Mouse (Mus musculus): Measurements from ENCODE around the gene Fbxl12. TPM values are rescaled to one million over a fixed set of nuclear protein-coding genes. Genes with fewer than 3 reads are reported as not detected.

The Fbxl12 gene
- polyA plus RNA-seq, 1 experiment from 2014 or later: 17.8 TPM

- Histone ChIP-seq H3K4me2 (ENCODE audit: low read depth, low read length) (no peak overlapping the region), H3K36me3 (ENCODE audit: control insufficient read depth, insufficient read depth, low read length) (no peaks in the 10 kb centered on the region), H3K4me1 (ENCODE audit: control insufficient read depth, insufficient read depth, low read length) (no peaks in the 10 kb centered on the region), H3K9ac (ENCODE audit: low read length) (no peak overlapping the region), H3K4me3 (replicated peaks; ENCODE audit: low read length) (no peak overlapping the region), H3K27me3 (ENCODE audit: control insufficient read depth, insufficient read depth, low read length) (no peaks in the 10 kb centered on the region), H3K27ac (ENCODE audit: low read length) (no peak overlapping the region), H3K9me3 (replicated peaks; ENCODE audit: control insufficient read depth, low read length) (no peaks in the 10 kb centered on the region)
- no peak for ATAC-seq (ENCODE audit: insufficient read depth, low FRiP score)
- 80% methylated on average over 9 of the region's 9 CpGs for WGBS
These were observed 35.9 kb upstream of the Fbxl12 start for GRCm38 (mm10) chr9:20680378-20680958.

- Histone ChIP-seq H3K36me3 (ENCODE audit: control insufficient read depth, insufficient read depth, low read length) (no peaks in the 10 kb centered on the region), H3K4me2 (ENCODE audit: low read depth, low read length) (no peak overlapping the region), H3K4me3 (replicated peaks; ENCODE audit: low read length) (no peak overlapping the region), H3K4me1 (ENCODE audit: control insufficient read depth, insufficient read depth, low read length) (no peaks in the 10 kb centered on the region), H3K9me3 (replicated peaks; ENCODE audit: control insufficient read depth, low read length) (no peaks in the 10 kb centered on the region), H3K27ac (ENCODE audit: low read length) (no peak overlapping the region), H3K27me3 (ENCODE audit: control insufficient read depth, insufficient read depth, low read length) (no peaks in the 10 kb centered on the region), H3K9ac (ENCODE audit: low read length) (no peak overlapping the region)
- WGBS: 86% methylated on average over 12 of the region's 12 CpGs
- no peak for ATAC-seq (ENCODE audit: insufficient read depth, low FRiP score)
These were observed 33.3 kb upstream of the Fbxl12 start for GRCm38 (mm10) chr9:20677892-20678291.

GRCm38 (mm10) chr9:20672047-20672446, 27.5 kb upstream of the Fbxl12 start:
- no peaks in the 10 kb centered on the region for H3K9me3 ChIP-seq (replicated peaks; ENCODE audit: control insufficient read depth, low read length)
- WGBS: 81% methylated on average over 16 of the region's 16 CpGs
- H3K36me3 ChIP-seq (ENCODE audit: control insufficient read depth, insufficient read depth, low read length): no peaks in the 10 kb centered on the region
- ATAC-seq (ENCODE audit: insufficient read depth, low FRiP score): no peak
- no peaks in the 10 kb centered on the region for H3K27me3 ChIP-seq (ENCODE audit: control insufficient read depth, insufficient read depth, low read length)
- H3K27ac ChIP-seq (ENCODE audit: low read length): no peak overlapping the region
- H3K4me3 ChIP-seq (replicated peaks; ENCODE audit: low read length): no peak overlapping the region
- no peak overlapping the region for H3K4me2 ChIP-seq (ENCODE audit: low read depth, low read length)
- no peak overlapping the region for H3K9ac ChIP-seq (ENCODE audit: low read length)
- H3K4me1 ChIP-seq (ENCODE audit: control insufficient read depth, insufficient read depth, low read length): no peaks in the 10 kb centered on the region

- H3K4me3 ChIP-seq (replicated peaks; ENCODE audit: low read length): no peak overlapping the region
- H3K9ac ChIP-seq (ENCODE audit: low read length): no peak overlapping the region
- no peaks in the 10 kb centered on the region for H3K4me1 ChIP-seq (ENCODE audit: control insufficient read depth, insufficient read depth, low read length)
- H3K9me3 ChIP-seq (replicated peaks; ENCODE audit: control insufficient read depth, low read length): no peaks in the 10 kb centered on the region
- H3K27me3 ChIP-seq (ENCODE audit: control insufficient read depth, insufficient read depth, low read length): no peaks in the 10 kb centered on the region
- H3K4me2 ChIP-seq (ENCODE audit: low read depth, low read length): no peak overlapping the region
- 90% methylated on average over 22 of the region's 22 CpGs for WGBS
- 0 out of 2 replicates have a peak, but pooled peaks have one; percentile 11 for ATAC-seq (ENCODE audit: insufficient read depth, low FRiP score)
- peaks cover 5% of the 10 kb centered on the region; the same call in 1 of the 2 replicates for H3K36me3 ChIP-seq (ENCODE audit: control insufficient read depth, insufficient read depth, low read length)
- no peak overlapping the region for H3K27ac ChIP-seq (ENCODE audit: low read length)
These were observed 23.5 kb upstream of the Fbxl12 start for GRCm38 (mm10) chr9:20668065-20668464.

GRCm38 (mm10) chr9:20666510-20667034, 22.0 kb upstream of the Fbxl12 start:
- no peaks in the 10 kb centered on the region for H3K9me3 ChIP-seq (replicated peaks; ENCODE audit: control insufficient read depth, low read length)
- ATAC-seq (ENCODE audit: insufficient read depth, low FRiP score): no peak
- H3K4me2 ChIP-seq (ENCODE audit: low read depth, low read length): no peak overlapping the region
- no peaks in the 10 kb centered on the region for H3K4me1 ChIP-seq (ENCODE audit: control insufficient read depth, insufficient read depth, low read length)
- peaks cover 17% of the 10 kb centered on the region for H3K36me3 ChIP-seq (ENCODE audit: control insufficient read depth, insufficient read depth, low read length)
- H3K9ac ChIP-seq (ENCODE audit: low read length): no peak overlapping the region
- 15% methylated on average over 7 of the region's 7 CpGs for WGBS
- H3K27ac ChIP-seq (ENCODE audit: low read length): no peak overlapping the region
- H3K27me3 ChIP-seq (ENCODE audit: control insufficient read depth, insufficient read depth, low read length): no peaks in the 10 kb centered on the region
- no peak overlapping the region for H3K4me3 ChIP-seq (replicated peaks; ENCODE audit: low read length)

GRCm38 (mm10) chr9:20665925-20666324, 21.4 kb upstream of the Fbxl12 start:
- ATAC-seq (ENCODE audit: insufficient read depth, low FRiP score): no peak
- Histone ChIP-seq H3K36me3 (ENCODE audit: control insufficient read depth, insufficient read depth, low read length) (peaks cover 21% of the 10 kb centered on the region), H3K27me3 (ENCODE audit: control insufficient read depth, insufficient read depth, low read length) (no peaks in the 10 kb centered on the region), H3K4me2 (ENCODE audit: low read depth, low read length) (no peak overlapping the region), H3K4me3 (replicated peaks; ENCODE audit: low read length) (no peak overlapping the region), H3K27ac (ENCODE audit: low read length) (no peak overlapping the region), H3K4me1 (ENCODE audit: control insufficient read depth, insufficient read depth, low read length) (no peaks in the 10 kb centered on the region), H3K9ac (ENCODE audit: low read length) (no peak overlapping the region), H3K9me3 (replicated peaks; ENCODE audit: control insufficient read depth, low read length) (no peaks in the 10 kb centered on the region)
- WGBS: 28% methylated on average over 8 of the region's 8 CpGs

GRCm38 (mm10) chr9:20664982-20665637, 20.5 kb upstream of the Fbxl12 start:
- H3K4me3 ChIP-seq (replicated peaks; ENCODE audit: low read length): no peak overlapping the region
- no peaks in the 10 kb centered on the region for H3K4me1 ChIP-seq (ENCODE audit: control insufficient read depth, insufficient read depth, low read length)
- 74% methylated on average over 5 of the region's 5 CpGs for WGBS
- no peaks in the 10 kb centered on the region for H3K27me3 ChIP-seq (ENCODE audit: control insufficient read depth, insufficient read depth, low read length)
- peaks cover 21% of the 10 kb centered on the region for H3K36me3 ChIP-seq (ENCODE audit: control insufficient read depth, insufficient read depth, low read length)
- no peak overlapping the region for H3K9ac ChIP-seq (ENCODE audit: low read length)
- ATAC-seq (ENCODE audit: insufficient read depth, low FRiP score): no peak
- H3K4me2 ChIP-seq (ENCODE audit: low read depth, low read length): no peak overlapping the region
- no peak overlapping the region for H3K27ac ChIP-seq (ENCODE audit: low read length)
- H3K9me3 ChIP-seq (replicated peaks; ENCODE audit: control insufficient read depth, low read length): no peaks in the 10 kb centered on the region

- no peak overlapping the region for H3K4me2 ChIP-seq (ENCODE audit: low read depth, low read length)
- no peaks in the 10 kb centered on the region for H3K27me3 ChIP-seq (ENCODE audit: control insufficient read depth, insufficient read depth, low read length)
- no peaks in the 10 kb centered on the region for H3K9me3 ChIP-seq (replicated peaks; ENCODE audit: control insufficient read depth, low read length)
- WGBS: 52% methylated on average over 2 of the region's 2 CpGs
- H3K27ac ChIP-seq (ENCODE audit: low read length): no peak overlapping the region
- no peak overlapping the region for H3K9ac ChIP-seq (ENCODE audit: low read length)
- H3K4me1 ChIP-seq (ENCODE audit: control insufficient read depth, insufficient read depth, low read length): no peaks in the 10 kb centered on the region
- peaks cover 21% of the 10 kb centered on the region for H3K36me3 ChIP-seq (ENCODE audit: control insufficient read depth, insufficient read depth, low read length)
- no peak overlapping the region for H3K4me3 ChIP-seq (replicated peaks; ENCODE audit: low read length)
- ATAC-seq (ENCODE audit: insufficient read depth, low FRiP score): no peak
These were observed 19.8 kb upstream of the Fbxl12 start for GRCm38 (mm10) chr9:20664366-20664765.

GRCm38 (mm10) chr9:20663956-20664355, 19.4 kb upstream of the Fbxl12 start:
- H3K27ac ChIP-seq (ENCODE audit: low read length): no peak overlapping the region
- H3K36me3 ChIP-seq (ENCODE audit: control insufficient read depth, insufficient read depth, low read length): peaks cover 21% of the 10 kb centered on the region
- no peak for ATAC-seq (ENCODE audit: insufficient read depth, low FRiP score)
- H3K9ac ChIP-seq (ENCODE audit: low read length): no peak overlapping the region
- H3K4me3 ChIP-seq (replicated peaks; ENCODE audit: low read length): no peak overlapping the region
- H3K4me2 ChIP-seq (ENCODE audit: low read depth, low read length): no peak overlapping the region
- no peaks in the 10 kb centered on the region for H3K27me3 ChIP-seq (ENCODE audit: control insufficient read depth, insufficient read depth, low read length)
- no peaks in the 10 kb centered on the region for H3K4me1 ChIP-seq (ENCODE audit: control insufficient read depth, insufficient read depth, low read length)
- no peaks in the 10 kb centered on the region for H3K9me3 ChIP-seq (replicated peaks; ENCODE audit: control insufficient read depth, low read length)
- WGBS: 93% methylated on average over 2 of the region's 2 CpGs

Measured in stomach, embryonic 16.5 days (tissue).